Mouse (Mus musculus): Measurements from ENCODE around the gene Hoxb6.

Gene Hoxb6

DNA sequence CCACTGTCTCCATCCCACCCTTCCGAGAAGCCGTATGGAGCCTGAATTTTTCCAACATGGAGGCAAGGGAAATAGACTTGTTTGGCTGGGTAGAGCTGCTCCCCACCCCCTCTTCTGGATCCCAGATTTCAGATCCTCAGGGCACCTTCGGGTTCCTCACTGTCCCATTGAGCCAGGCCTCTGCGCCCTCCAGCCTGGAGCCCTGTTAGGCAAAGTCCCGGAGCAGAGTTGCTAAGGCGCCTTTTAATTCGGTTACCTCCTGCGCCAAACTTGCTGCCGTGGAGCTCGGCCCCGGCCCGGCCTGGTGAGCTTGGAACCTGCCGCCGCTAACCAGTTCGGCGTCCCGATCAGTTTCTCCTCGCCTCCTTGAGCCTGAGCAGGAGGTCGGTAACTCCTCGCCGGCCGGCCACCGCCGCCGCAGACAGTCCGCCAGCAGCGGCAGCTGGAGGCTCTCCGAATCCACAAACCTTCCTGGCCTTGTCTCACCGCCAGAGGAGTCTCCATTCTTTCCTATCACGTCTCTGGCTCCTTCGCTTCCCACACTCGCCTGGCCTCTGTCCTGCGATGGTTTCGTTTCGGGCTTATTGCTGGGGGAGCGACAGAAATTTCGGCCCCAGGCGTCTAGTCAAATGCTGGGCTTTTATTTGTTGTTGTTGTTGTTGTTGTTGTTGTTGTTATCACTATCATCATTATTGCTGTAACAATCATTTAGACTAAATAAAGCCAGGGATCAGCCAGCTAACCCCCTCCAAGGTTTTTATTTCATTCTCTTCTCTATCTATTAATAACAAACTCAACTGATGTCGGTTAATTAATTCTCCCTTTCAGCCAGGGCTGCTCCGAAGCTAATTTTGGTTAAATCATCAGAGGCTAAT, 49.7 kb downstream of the Hoxb6 start:
- peak; percentile 38 to 45 for DNase-seq

DNA sequence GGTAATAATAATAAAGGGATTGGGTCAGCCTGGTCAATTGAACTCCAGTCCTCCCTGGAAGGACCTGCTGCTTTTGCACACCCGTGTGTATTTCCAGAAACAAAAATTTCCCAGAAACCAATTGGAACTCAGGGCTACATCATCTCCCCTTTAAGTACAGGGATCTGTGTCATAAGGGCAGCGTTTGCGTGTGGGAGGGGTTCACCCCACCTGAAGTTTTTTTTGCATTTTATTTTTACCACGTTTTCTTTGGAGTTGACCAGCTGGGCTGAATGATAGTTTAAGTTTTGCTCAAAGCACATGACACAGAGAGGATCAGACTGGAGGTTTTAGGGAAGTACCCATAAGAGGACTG, 50.3 kb downstream of the Hoxb6 start:
- DNase-seq: no peak

DNA sequence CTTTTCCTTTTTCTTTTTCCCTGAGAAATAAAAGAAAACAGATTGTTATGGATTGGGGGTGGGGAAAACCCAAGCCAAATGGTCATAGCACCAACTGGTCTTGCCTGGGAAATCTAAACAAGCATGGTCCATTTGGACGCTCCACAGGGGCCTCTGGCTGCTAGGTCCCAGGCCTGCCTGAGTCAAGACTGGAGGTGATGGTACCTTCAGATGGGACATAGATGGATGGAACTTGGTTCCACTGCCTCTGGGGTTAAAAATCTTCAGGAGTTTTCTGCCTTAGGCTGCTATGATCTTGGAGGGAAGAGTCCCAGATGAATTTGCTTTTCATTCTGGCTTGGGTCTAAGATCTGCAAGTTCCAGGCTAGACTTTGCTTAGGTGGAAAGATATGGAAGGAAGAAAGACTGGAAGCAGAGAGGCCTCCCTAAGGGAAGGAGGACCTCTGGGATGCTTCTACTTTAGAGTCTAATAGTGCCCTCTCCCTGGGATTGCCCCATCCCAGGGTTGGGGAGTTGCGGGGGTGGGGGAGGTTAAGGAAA, 51.0 kb downstream of the Hoxb6 start:
- DNase-seq: no peak

- no peak for DNase-seq
Observed at GRCm38 (mm10) chr11:96344061-96344877, 52.0 kb downstream of the Hoxb6 start.

DNA sequence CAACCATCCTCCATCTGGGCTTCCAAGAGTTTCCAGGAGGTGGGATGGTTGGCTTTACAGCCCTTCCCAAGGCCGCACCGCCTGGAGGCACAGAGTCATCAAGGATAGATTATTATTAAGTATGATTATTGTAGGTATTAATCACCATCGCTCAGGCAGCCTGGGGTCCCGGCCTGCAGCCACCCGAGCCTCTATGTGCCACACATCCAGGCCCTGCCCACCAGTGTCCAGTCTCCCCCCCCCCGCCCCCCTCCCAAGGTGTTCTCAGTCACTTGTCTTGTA, 52.5 kb downstream of the Hoxb6 start:
- no peak for DNase-seq

- DNase-seq: peak; percentile 30 to 38
Observed at GRCm38 (mm10) chr11:96345220-96345892, 53.1 kb downstream of the Hoxb6 start.

GRCm38 (mm10) chr11:96345893-96346806, 53.9 kb downstream of the Hoxb6 start:
- DNase-seq: no peak

GRCm38 (mm10) chr11:96346916-96347520, 54.7 kb downstream of the Hoxb6 start:
- DNase-seq: no peak

- DNase-seq: no peak
Observed at GRCm38 (mm10) chr11:96347717-96348116, 55.4 kb downstream of the Hoxb6 start.

DNA sequence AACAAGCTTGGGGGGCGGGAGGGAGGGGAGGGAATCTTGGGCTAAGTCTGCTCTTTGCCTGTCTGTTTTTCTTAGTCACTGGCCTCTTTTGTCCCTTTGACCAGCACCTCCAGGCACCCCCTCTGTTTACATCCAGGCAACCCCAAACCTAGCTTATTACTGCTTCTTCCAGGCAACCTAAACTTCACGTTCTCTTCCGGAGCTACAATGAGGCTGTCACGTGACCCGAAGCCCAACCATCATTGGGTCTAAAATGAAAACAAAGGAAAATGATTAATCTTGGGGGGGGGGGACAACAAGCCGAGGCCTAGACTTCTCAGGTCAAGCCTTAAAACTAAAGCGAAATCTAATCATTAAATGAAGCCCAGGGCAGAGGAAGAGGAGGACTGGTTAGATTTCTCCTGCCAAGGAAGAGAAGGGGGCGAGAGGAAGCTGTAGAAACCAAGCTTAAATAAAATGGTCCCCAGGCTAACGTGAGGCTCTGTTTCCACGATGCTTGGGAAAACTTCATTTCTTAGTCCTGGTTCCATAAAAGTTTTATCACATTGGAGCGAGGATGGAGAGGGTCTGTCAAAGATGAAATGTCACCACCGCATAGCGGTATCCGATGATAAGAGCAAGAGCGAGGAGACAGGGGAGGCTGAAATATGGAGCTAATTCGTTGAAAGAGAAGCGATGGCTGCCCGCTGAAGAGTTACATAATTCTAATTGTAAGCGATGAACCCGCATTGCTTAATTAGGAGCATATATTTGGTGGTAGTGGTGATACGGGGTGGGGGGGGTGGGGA, 56.1 kb downstream of the Hoxb6 start:
- no peak for DNase-seq

- DNase-seq: no peak
Observed at GRCm38 (mm10) chr11:96348988-96349387, 56.7 kb downstream of the Hoxb6 start.

- peak in 1 of 2 experiments; percentile 21 for DNase-seq
Observed at GRCm38 (mm10) chr11:96349491-96350340, 57.4 kb downstream of the Hoxb6 start.

GRCm38 (mm10) chr11:96350341-96350624, 58.0 kb downstream of the Hoxb6 start, which contains the start of gene Hoxb2:
TSS of gene Hoxb2 (plus strand) at chr11:96350525.
- DNase-seq: no peak

GRCm38 (mm10) chr11:96350791-96351190, 58.5 kb downstream of the Hoxb6 start:
- DNase-seq: no peak

Measured in cerebellum, postnatal 10 days (tissue).